Mouse (Mus musculus): ENCODE measurements around the gene Oprl1.
A peak's percentile ranks its signal among the peaks of the same experiment; 100 is the strongest.

The Oprl1 gene

GRCm38 (mm10) chr2:181714903-181715326 is at the start of gene Oprl1:
Gene Oprl1, plus strand, starts transcription at chr2:181715016.
- DNase-seq (ENCODE audit: low spot score) = peak; percentile 28

GRCm38 (mm10) chr2:181670285-181670912 is 44.4 kb upstream of the Oprl1 start:
- peak; percentile 63 for DNase-seq (ENCODE audit: low spot score)

GRCm38 (mm10) chr2:181670913-181671311 is 43.9 kb upstream of the Oprl1 start:
- DNase-seq (ENCODE audit: low spot score) = no peak

- peak; percentile 71 for DNase-seq (ENCODE audit: low spot score)
Measured at GRCm38 (mm10) chr2:181671326-181671725, 43.5 kb upstream of the Oprl1 start, which contains the start of gene Sox18. Gene Sox18, minus strand, starts transcription at chr2:181671640.

- DNase-seq (ENCODE audit: low spot score) = no peak
Measured at GRCm38 (mm10) chr2:181671984-181672383, 42.8 kb upstream of the Oprl1 start.

GRCm38 (mm10) chr2:181673501-181673900 is 41.3 kb upstream of the Oprl1 start:
- DNase-seq (ENCODE audit: low spot score) = peak; percentile 81

GRCm38 (mm10) chr2:181674934-181675333 is 39.9 kb upstream of the Oprl1 start:
- no peak for DNase-seq (ENCODE audit: low spot score)

GRCm38 (mm10) chr2:181675454-181675853 is 39.4 kb upstream of the Oprl1 start:
- peak; percentile 83 for DNase-seq (ENCODE audit: low spot score)

- DNase-seq (ENCODE audit: low spot score) = no peak
Measured at GRCm38 (mm10) chr2:181676424-181676823, 38.4 kb upstream of the Oprl1 start.

- peak; percentile 35 for DNase-seq (ENCODE audit: low spot score)
Measured at GRCm38 (mm10) chr2:181677096-181677754, 37.6 kb upstream of the Oprl1 start.

GRCm38 (mm10) chr2:181677755-181678098 is 37.1 kb upstream of the Oprl1 start:
- no peak for DNase-seq (ENCODE audit: low spot score)

- DNase-seq (ENCODE audit: low spot score) = peak; percentile 76
Measured at GRCm38 (mm10) chr2:181678780-181679179, 36.0 kb upstream of the Oprl1 start.

GRCm38 (mm10) chr2:181679951-181680715 is 34.7 kb upstream of the Oprl1 start, which contains the start of gene Tcea2:
Gene Tcea2, plus strand, starts transcription at chr2:181680310.
- peak; percentile 76 for DNase-seq (ENCODE audit: low spot score)

- no peak for DNase-seq (ENCODE audit: low spot score)
Measured at GRCm38 (mm10) chr2:181680716-181681117, 34.1 kb upstream of the Oprl1 start.

- no peak for DNase-seq (ENCODE audit: low spot score)
Measured at GRCm38 (mm10) chr2:181681978-181682377, 32.8 kb upstream of the Oprl1 start.

- no peak for DNase-seq (ENCODE audit: low spot score)
Measured at GRCm38 (mm10) chr2:181683381-181683780, 31.4 kb upstream of the Oprl1 start.

GRCm38 (mm10) chr2:181684713-181685112 is 30.1 kb upstream of the Oprl1 start:
- no peak for DNase-seq (ENCODE audit: low spot score)

- DNase-seq (ENCODE audit: low spot score) = no peak
Measured at GRCm38 (mm10) chr2:181685686-181686085, 29.1 kb upstream of the Oprl1 start.

- DNase-seq (ENCODE audit: low spot score) = no peak
Measured at GRCm38 (mm10) chr2:181687586-181687985, 27.2 kb upstream of the Oprl1 start.

GRCm38 (mm10) chr2:181689466-181690160 is 25.2 kb upstream of the Oprl1 start:
- no peak for DNase-seq (ENCODE audit: low spot score)

- no peak for DNase-seq (ENCODE audit: low spot score)
Measured at GRCm38 (mm10) chr2:181691083-181691482, 23.7 kb upstream of the Oprl1 start.

GRCm38 (mm10) chr2:181691571-181691970 is 23.2 kb upstream of the Oprl1 start:
- DNase-seq (ENCODE audit: low spot score) = no peak
